Mouse (Mus musculus) embryonic fibroblast, embryonic 13.5 days (primary cell): Measurements from ENCODE around the gene Tacr2.

Experiments
- CTCF ChIP-seq: IDR thresholded peaks from 2 replicates; pipeline ENCODE4 v1.5.1; 2011; ENCODE audit warnings: mild to moderate bottlenecking, control low read depth, low read length, moderate library complexity, borderline replicate concordance; ENCODE audit not compliant: insufficient read depth
- POLR2A ChIP-seq: IDR thresholded peaks from 2 replicates; pipeline ENCODE4 v1.6.1; 2011; ENCODE audit warnings: low read depth, mild to moderate bottlenecking, control low read depth, low read length, moderate library complexity

- TF ChIP-seq CTCF = no peak
- TF ChIP-seq POLR2A = no peak
Observed at GRCm38 (mm10) chr10:62305090-62305489, 52.9 kb downstream of the Tacr2 start.
